Mouse (Mus musculus) heart, embryonic 10.5 days (tissue): ENCODE results near the gene Nop2. TPM values are rescaled to one million over a fixed set of nuclear protein-coding genes. Genes with fewer than 3 reads are reported as not detected.

Experiments used
- DNase-seq: peaks from one replicate; pipeline ENCODE4 v3.0.0-alpha.2; 2017; ENCODE audit warnings: low spot score
- H3K27ac ChIP-seq: fragments of 300-500 bp; sonication (generic); 2 replicates; pipeline ENCODE4 v1.5.1; 2016; ENCODE audit warnings: mild to moderate bottlenecking
- H3K27me3 ChIP-seq: fragments of 300-500 bp; sonication (generic); 2 replicates; pipeline ENCODE4 v1.6.1; 2016; ENCODE audit warnings: mild to moderate bottlenecking; ENCODE audit not compliant: poor library complexity, insufficient read depth, severe bottlenecking
- H3K36me3 ChIP-seq: fragments of 300-500 bp; sonication (generic); 2 replicates; pipeline ENCODE4 v1.6.1; 2016; ENCODE audit warnings: mild to moderate bottlenecking, moderate library complexity
- H3K4me1 ChIP-seq: fragments of 300-500 bp; sonication (generic); 2 replicates; pipeline ENCODE4 v1.6.1; 2016; ENCODE audit warnings: mild to moderate bottlenecking
- H3K4me3 ChIP-seq: fragments of 300-500 bp; sonication (generic); 2 replicates; pipeline ENCODE4 v1.5.1; 2016; ENCODE audit warnings: mild to moderate bottlenecking, moderate library complexity
- H3K9me3 ChIP-seq: fragments of 300-500 bp; sonication (generic); 2 replicates; pipeline ENCODE4 v1.6.1; 2016; ENCODE audit warnings: mild to moderate bottlenecking, moderate library complexity
- WGBS: fragments of 180-500 bp; shearing (Covaris S2); methylation state at CpG from one replicate; pipeline ENCODE4 v1.1.7; 2016; 5-methylcytosine and 5-hydroxymethylcytosine counted together
- polyA plus RNA-seq: library from polyadenylated mRNA; unstranded; fragments of >200 nt; fragmentation: Nextera tagmentation; extraction: Ambion mirVana; gene quantifications from 2 replicates; pipeline ENCODE4 v1.2.1, GENCODE M21; 2016

The Nop2 gene
- polyA plus RNA-seq, 1 experiment from 2014 or later, result 92.7 TPM

DNA sequence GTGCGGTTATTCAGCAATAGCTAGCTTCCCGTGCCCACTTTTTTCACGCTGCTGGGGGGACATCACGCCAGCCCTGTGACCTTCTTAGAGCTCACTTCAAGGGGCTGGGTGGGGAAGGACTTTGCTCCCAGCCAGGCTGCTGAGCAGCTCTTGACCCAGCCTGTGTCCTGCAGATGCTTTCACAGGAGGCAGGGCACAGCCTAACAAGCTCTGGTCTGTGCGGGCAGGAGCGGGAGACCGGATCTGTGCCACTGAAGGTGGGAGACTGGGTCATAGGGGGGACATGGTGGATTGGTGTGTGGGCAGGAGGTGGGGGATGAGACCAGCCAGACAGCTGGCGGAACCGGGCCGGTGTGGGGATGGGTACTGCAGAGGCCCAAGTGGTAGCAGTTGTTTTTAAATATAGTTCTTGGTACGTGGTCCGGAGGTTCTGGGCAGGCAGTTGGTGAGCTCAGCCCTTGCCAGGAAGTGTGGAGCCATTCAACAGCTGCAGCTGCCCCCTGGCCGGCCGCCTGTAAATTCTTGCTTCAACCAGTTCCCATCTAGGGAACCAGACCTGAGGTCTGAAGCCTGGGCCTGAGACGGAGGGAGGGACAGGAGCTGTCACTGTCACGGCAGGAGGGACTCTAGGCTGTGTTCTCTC is 17.3 kb downstream of the Nop2 start:
- no peak for DNase-seq
- WGBS, result 64% methylated on average over 16 of the region's 16 CpGs
- peaks cover 69% of the 10 kb centered on the region for H3K4me1 ChIP-seq
- no peaks in the 10 kb centered on the region for H3K9me3 ChIP-seq
- H3K4me3 ChIP-seq, result peak overlapping the region; percentile 86
- no peaks in the 10 kb centered on the region for H3K27me3 ChIP-seq
- peaks cover 44% of the 10 kb centered on the region for H3K36me3 ChIP-seq
- peak overlapping the region; percentile 92 for H3K27ac ChIP-seq

DNA sequence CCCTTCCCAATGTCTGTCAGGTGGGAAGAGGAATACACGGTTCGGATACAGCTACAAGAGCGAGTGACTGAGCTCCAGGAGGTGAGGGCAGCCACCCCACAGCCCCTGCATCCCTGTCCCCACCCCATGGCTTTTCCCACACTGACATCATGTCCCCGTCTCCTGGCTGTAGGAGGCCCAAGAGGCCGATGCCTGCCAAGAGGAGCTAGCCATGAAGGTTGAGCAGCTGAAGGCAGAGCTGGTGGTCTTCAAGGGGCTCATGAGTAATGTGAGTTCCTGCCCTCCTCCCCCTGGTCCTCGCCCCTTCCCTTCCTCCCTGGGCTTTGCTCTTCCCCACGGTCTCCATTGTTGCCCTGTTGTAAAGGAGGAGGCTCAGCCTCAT is 17.9 kb downstream of the Nop2 start:
- Histone ChIP-seq H3K27ac (peak overlapping the region; percentile 92), H3K27me3 (no peaks in the 10 kb centered on the region), H3K9me3 (no peaks in the 10 kb centered on the region), H3K36me3 (peaks cover 42% of the 10 kb centered on the region), H3K4me3 (peak overlapping the region; percentile 86; the same call in 1 of the 2 replicates), H3K4me1 (peaks cover 64% of the 10 kb centered on the region)
- WGBS, result 67% methylated on average over 7 of the region's 7 CpGs
- no peak for DNase-seq

DNA sequence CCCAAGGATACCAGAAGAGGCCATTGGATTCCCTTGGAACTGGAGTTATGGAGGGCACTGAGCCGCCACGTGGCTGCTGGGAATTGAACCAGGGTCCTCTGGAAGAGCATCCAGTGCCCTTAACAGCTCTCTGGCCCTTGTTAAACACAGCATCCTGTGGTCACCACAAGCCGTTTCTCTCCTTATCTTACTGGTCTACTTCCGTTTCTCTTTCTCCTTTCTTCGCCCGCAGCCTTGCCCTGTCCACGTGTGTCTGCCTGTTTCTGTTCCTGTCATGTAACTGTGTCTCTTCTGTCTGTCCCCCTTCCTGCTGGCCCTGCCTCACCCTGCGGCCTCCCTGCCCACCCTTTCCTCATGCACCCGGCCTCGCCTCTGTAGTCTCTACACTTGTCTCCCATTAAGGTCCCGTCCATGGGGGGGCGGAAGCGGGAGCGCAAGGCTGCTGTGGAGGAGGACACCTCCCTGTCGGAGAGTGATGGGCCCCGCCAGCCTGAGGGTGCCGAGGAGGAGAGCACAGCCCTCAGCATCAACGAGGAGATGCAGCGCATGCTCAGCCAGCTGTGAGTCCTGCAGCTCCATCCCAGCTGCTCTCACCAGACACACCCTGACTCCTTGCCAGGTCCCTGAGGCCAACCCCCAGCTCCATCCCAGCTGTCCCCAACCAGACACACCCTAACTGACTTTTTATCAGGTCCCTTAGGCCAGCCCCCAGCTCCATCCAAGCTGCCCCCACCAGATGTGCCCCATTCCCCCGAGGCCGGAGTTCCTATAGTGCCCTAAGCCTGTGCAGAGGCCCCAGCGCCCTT is 20.7 kb downstream of the Nop2 start:
- H3K27ac ChIP-seq, result no peak overlapping the region
- H3K36me3 ChIP-seq, result peaks cover 62% of the 10 kb centered on the region
- H3K4me1 ChIP-seq, result peaks cover 50% of the 10 kb centered on the region
- no peaks in the 10 kb centered on the region for H3K9me3 ChIP-seq
- no peaks in the 10 kb centered on the region for H3K27me3 ChIP-seq
- no peak overlapping the region for H3K4me3 ChIP-seq
- WGBS, result 83% methylated on average over 22 of the region's 22 CpGs
- DNase-seq, result no peak

DNA sequence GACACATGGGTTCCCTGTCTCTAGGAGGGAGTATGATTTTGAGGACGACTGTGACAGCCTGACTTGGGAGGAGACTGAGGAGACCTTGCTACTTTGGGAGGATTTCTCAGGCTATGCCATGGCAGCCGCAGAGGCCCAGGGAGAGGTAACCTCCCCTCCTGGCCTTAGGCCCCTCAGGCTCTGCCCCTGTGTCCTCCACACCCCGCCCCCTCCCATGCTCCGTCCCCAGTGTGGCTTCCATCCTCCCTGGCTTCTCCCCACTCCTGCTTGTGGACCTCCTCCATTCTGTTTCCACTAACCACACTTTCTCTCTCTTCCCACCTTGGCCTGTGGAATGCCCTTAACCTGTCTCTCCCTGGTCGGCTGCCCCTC is 21.3 kb downstream of the Nop2 start:
- no peaks in the 10 kb centered on the region for H3K27me3 ChIP-seq
- H3K4me3 ChIP-seq, result no peak overlapping the region
- DNase-seq, result no peak
- peaks cover 67% of the 10 kb centered on the region for H3K36me3 ChIP-seq
- H3K27ac ChIP-seq, result no peak overlapping the region
- no peaks in the 10 kb centered on the region for H3K9me3 ChIP-seq
- peaks cover 44% of the 10 kb centered on the region for H3K4me1 ChIP-seq
- WGBS, result 79% methylated on average over 5 of the region's 5 CpGs

DNA sequence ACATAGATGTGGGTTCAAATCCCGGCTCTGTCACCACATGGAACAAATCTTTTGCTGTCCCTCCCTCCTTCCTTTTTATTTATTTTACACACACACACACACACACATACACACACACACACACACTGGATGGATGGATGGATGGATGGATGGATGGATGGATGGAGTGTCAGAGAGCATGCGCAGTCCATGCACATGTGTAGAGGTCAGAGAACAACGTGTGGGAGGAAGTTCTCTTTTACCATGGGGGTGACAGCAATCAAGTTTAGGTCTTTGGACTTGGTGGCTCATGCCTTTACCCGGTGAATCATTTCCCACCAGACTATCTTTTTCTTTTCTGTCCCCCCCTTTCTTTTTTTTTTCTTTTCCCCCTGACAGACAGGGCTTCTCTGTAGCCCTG is 22.0 kb downstream of the Nop2 start:
- Histone ChIP-seq H3K4me1 (peaks cover 38% of the 10 kb centered on the region), H3K36me3 (peaks cover 69% of the 10 kb centered on the region), H3K27ac (no peak overlapping the region), H3K9me3 (no peaks in the 10 kb centered on the region), H3K4me3 (no peak overlapping the region), H3K27me3 (no peaks in the 10 kb centered on the region)
- WGBS, result 88% methylated on average over 4 of the region's 4 CpGs
- no peak for DNase-seq

DNA sequence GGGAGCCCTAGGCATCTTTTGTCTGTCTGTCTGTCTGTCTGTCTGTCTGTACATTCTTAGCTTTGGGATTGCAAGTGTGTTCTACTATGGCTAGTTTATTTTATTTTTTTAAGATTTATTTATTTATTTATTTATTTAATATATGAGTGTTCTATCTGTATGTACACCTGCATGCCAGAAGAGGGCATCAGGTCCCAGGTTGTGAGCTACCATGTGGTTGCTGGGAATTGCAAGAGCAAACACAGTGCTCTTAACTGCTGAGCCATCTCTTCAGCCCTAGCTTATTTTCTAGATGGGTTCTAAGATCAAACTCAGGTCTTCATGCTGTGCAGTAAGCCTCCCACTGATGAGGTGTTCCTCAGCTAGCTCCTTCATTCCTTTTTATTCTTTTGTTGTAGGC is 22.8 kb downstream of the Nop2 start:
- Histone ChIP-seq H3K27ac (no peak overlapping the region), H3K4me3 (no peak overlapping the region), H3K36me3 (peaks cover 76% of the 10 kb centered on the region), H3K27me3 (no peaks in the 10 kb centered on the region), H3K9me3 (no peaks in the 10 kb centered on the region), H3K4me1 (peaks cover 29% of the 10 kb centered on the region)
- no peak for DNase-seq

DNA sequence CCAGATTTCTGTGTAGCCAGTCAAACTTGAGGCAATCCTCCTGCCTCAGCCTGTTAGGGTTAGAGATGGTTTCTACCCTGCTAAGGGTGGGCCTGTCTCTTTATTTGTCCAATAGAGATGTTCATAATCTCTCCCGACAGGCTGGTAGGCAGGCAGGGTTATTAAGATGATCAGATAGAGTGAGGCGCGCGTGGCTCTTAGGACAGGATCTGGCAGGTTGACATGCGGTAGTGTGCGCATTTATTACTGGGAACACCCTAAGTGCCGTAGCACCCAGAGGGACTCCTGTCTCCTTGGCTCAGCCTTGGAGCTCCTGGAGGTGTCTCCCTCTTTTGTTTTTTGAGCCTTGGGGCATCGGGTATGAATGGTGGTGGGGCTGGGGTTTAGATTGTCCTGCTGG is 23.6 kb downstream of the Nop2 start:
- Histone ChIP-seq H3K27ac (no peak overlapping the region), H3K36me3 (peaks cover 81% of the 10 kb centered on the region), H3K9me3 (no peaks in the 10 kb centered on the region), H3K4me1 (peaks cover 28% of the 10 kb centered on the region), H3K4me3 (no peak overlapping the region), H3K27me3 (no peaks in the 10 kb centered on the region)
- no peak for DNase-seq
- WGBS, result 88% methylated on average over 8 of the region's 8 CpGs

DNA sequence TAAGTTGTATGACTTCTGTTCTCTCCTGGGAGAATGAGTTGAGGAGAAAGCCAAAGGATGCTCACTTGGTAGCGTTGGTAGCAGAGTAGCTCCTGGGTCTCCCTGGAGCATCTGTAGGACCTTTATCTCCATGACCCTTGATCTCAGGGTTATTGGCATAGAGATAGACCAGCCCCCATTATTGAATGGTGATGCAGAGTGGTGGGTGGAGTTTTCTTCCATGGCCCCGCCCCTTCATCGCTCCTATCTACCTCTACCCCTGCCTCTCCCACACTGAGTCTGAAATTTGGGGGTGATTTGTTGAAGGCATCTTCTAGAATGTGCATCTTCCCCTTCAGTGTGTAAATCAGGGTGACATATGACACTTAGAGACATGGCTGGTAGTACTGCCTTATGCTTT is 24.8 kb downstream of the Nop2 start:
- no peak for DNase-seq
- Histone ChIP-seq H3K4me3 (no peak overlapping the region), H3K4me1 (peaks cover 38% of the 10 kb centered on the region), H3K27me3 (no peaks in the 10 kb centered on the region), H3K27ac (no peak overlapping the region), H3K9me3 (no peaks in the 10 kb centered on the region), H3K36me3 (peaks cover 85% of the 10 kb centered on the region)
- WGBS, result 83% methylated on average over 3 of the region's 3 CpGs

DNA sequence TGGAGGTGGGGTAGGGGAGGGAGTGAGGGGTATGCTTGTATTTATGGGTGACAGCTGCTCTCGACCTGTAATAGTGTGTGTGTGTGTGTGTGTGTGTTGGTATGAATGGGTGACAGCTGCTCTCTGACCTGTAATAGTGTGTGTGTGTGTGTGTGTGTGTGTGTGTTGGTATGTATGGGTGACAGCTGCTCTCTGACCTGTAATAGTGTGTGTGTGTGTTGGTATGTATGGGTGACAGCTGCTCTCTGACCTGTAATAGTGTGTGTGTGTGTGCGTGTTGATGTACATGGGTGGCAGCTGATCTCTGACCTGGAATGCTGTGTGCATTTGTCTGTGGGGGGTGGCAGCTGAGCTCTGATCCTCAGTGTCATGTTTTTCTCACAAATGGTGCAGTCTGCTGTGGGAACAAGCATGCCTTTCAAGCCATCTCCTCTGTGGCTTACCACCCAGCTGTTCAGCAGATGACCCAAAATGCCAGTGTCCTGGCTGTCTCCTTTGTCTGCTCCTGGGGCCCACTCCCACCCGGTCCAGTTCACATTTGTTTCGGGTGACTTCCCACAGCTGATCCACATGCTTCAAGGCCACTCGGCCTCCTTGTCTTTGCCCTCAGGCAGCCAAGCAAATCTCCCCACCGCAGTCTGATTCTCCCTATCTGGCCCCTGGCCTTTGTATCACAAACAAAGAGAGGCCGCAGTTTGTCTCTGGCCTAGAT is 25.4 kb downstream of the Nop2 start:
- 73% methylated on average over 7 of the region's 7 CpGs for WGBS
- Histone ChIP-seq H3K36me3 (peaks cover 83% of the 10 kb centered on the region), H3K4me1 (peaks cover 37% of the 10 kb centered on the region), H3K9me3 (no peaks in the 10 kb centered on the region), H3K4me3 (no peak overlapping the region), H3K27me3 (no peaks in the 10 kb centered on the region), H3K27ac (no peak overlapping the region)
- DNase-seq, result no peak

DNA sequence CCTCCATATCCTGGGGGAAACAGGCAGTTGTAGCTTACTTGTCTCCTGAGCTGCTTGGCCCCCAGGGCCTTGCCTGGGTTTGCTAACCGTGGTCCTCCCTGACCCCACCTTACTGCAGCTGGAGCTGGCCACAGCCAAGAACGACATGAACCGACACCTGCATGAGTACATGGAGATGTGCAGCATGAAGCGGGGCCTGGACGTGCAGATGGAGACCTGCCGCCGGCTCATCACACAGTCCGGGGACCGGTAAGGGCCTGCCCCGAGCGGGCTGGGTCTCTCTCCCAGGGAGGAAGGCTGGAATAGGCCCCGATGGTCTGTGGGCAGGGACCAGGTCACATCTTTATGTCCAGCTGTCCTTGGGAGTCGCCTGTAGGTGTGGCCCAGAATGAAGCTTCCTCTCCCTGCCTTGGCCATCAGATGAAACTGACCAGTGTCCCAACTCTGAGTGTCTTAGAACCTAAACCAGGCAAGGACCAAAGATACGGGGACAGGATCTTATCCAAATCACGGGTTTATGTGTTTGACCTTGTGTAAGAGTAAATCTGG is 27.3 kb downstream of the Nop2 start:
- no peak for DNase-seq
- H3K9me3 ChIP-seq, result no peaks in the 10 kb centered on the region
- H3K4me1 ChIP-seq, result peaks cover 38% of the 10 kb centered on the region
- no peak overlapping the region for H3K4me3 ChIP-seq
- 83% methylated on average over 15 of the region's 15 CpGs for WGBS
- no peak overlapping the region for H3K27ac ChIP-seq
- H3K27me3 ChIP-seq, result no peaks in the 10 kb centered on the region
- peaks cover 80% of the 10 kb centered on the region for H3K36me3 ChIP-seq

DNA sequence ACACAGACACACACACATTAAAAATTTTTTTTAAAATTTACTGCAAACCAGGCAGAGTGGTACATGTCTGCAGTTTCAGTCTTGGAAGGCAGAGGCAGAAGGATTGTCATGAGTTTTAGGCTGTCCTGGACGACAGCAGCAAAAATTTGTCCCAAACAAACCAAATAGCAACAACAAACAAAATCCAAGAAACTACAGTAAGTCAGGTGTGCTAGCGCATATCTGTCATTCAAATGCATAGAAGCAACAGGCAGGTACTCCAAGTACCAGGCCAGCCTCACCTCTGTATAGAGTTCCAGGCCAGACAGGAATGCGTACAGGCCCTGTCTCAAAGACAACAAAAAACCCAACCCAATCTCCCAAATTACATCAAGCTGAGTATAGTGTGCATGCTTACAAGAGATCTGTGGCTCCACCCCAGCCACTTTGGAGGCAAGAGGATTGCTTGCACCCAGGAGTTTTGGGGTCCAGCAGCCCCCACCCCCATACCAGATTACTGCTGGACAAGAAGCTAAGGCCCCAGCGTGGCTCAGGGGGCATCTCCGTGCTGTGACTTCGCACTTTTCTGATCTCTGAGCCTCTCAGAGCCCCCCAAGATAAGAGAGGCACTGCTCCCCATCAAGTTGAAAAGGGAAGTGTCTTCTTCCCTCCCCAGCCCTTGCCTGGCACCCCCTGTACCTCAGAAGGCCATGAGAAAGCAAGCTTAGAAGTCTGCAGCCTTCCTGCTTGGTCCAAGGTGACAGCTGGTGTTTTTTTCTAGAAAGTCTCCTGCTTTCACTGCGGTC is 28.3 kb downstream of the Nop2 start:
- peaks cover 81% of the 10 kb centered on the region for H3K36me3 ChIP-seq
- 76% methylated on average over 7 of the region's 7 CpGs for WGBS
- H3K9me3 ChIP-seq, result no peaks in the 10 kb centered on the region
- H3K4me3 ChIP-seq, result peak overlapping the region; percentile 6; the same call in 1 of the 2 replicates
- DNase-seq, result no peak
- peaks cover 38% of the 10 kb centered on the region for H3K4me1 ChIP-seq
- H3K27ac ChIP-seq, result peak overlapping the region; percentile 62
- no peaks in the 10 kb centered on the region for H3K27me3 ChIP-seq

DNA sequence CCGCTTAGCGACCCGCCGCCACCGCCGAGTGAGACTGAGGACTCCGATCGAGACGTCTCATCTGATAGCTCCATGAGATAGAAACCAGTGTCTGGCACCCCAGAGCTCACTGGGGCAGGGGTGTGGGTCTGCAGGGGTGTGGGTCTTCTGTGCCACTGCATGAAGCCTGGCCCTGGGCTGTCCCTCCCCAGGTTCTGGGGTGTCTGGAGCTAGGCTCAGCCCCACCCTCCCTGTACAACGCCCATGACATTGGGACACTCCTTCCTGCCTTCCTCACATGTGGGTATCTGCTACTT is 28.8 kb downstream of the Nop2 start:
- DNase-seq, result no peak
- H3K36me3 ChIP-seq, result peaks cover 77% of the 10 kb centered on the region

More for the DNA sequence above, 28.8 kb downstream of the Nop2 start:
- no peaks in the 10 kb centered on the region for H3K27me3 ChIP-seq
- no peaks in the 10 kb centered on the region for H3K9me3 ChIP-seq
- peaks cover 38% of the 10 kb centered on the region for H3K4me1 ChIP-seq
- 44% methylated on average over 10 of the region's 10 CpGs for WGBS
- peak overlapping the region; percentile 6; the same call in 1 of the 2 replicates for H3K4me3 ChIP-seq
- H3K27ac ChIP-seq, result peak overlapping the region; percentile 62
